Mouse (Mus musculus): ENCODE results near the gene 4930404N11Rik. TPM values are rescaled to one million over a fixed set of nuclear protein-coding genes. Genes with fewer than 3 reads are reported as not detected.

The 4930404N11Rik gene
- total RNA-seq, 4 experiments from 2014 or later: 0.22 to 0.68 (median 0.60) TPM

GRCm38 (mm10) chr10:81356352-81356990 lies 9.1 kb downstream of the 4930404N11Rik start:
- no peak for DNase-seq (ENCODE audit: low spot score in 2 of 2)

- DNase-seq (ENCODE audit: low spot score in 2 of 2): no peak
Measured at GRCm38 (mm10) chr10:81355533-81355932, 10.1 kb downstream of the 4930404N11Rik start.

GRCm38 (mm10) chr10:81354738-81355477 lies 10.7 kb downstream of the 4930404N11Rik start:
- no peak for DNase-seq (ENCODE audit: low spot score in 2 of 2)

GRCm38 (mm10) chr10:81351678-81352291 lies 13.8 kb downstream of the 4930404N11Rik start:
- DNase-seq (ENCODE audit: low spot score in 2 of 2): no peak

GRCm38 (mm10) chr10:81350351-81351063 lies 15.1 kb downstream of the 4930404N11Rik start, which contains the start of gene Hmg20b:
TSS of gene Hmg20b (minus strand) at chr10:81350480.
- DNase-seq (ENCODE audit: low spot score in 2 of 2): peak; percentile 99

- no peak for DNase-seq (ENCODE audit: low spot score in 2 of 2)
Measured at GRCm38 (mm10) chr10:81349961-81350350, 15.7 kb downstream of the 4930404N11Rik start.

GRCm38 (mm10) chr10:81349146-81349545 lies 16.5 kb downstream of the 4930404N11Rik start:
- DNase-seq (ENCODE audit: low spot score in 2 of 2): no peak

- no peak for DNase-seq (ENCODE audit: low spot score in 2 of 2)
Measured at GRCm38 (mm10) chr10:81346453-81347067, 19.1 kb downstream of the 4930404N11Rik start.

- no peak for DNase-seq (ENCODE audit: low spot score in 2 of 2)
Measured at GRCm38 (mm10) chr10:81345162-81345534, 20.5 kb downstream of the 4930404N11Rik start.

- no peak for DNase-seq (ENCODE audit: low spot score in 2 of 2)
Measured at GRCm38 (mm10) chr10:81344421-81345161, 21.0 kb downstream of the 4930404N11Rik start.

- DNase-seq (ENCODE audit: low spot score in 2 of 2): no peak
Measured at GRCm38 (mm10) chr10:81342686-81343505, 22.7 kb downstream of the 4930404N11Rik start, which contains the start of gene Gipc3. TSS of gene Gipc3 (minus strand) at chr10:81343266.

- DNase-seq (ENCODE audit: low spot score in 2 of 2): no peak
Measured at GRCm38 (mm10) chr10:81341333-81341949, 24.2 kb downstream of the 4930404N11Rik start.

- no peak for DNase-seq (ENCODE audit: low spot score in 2 of 2)
Measured at GRCm38 (mm10) chr10:81340551-81341332, 24.9 kb downstream of the 4930404N11Rik start.

- DNase-seq (ENCODE audit: low spot score in 2 of 2): no peak
Measured at GRCm38 (mm10) chr10:81336558-81336957, 29.1 kb downstream of the 4930404N11Rik start.

- DNase-seq (ENCODE audit: low spot score in 2 of 2): no peak
Measured at GRCm38 (mm10) chr10:81335393-81336340, 29.9 kb downstream of the 4930404N11Rik start.

GRCm38 (mm10) chr10:81334324-81334723 lies 31.3 kb downstream of the 4930404N11Rik start:
- no peak for DNase-seq (ENCODE audit: low spot score in 2 of 2)

GRCm38 (mm10) chr10:81332277-81332676 lies 33.3 kb downstream of the 4930404N11Rik start:
- DNase-seq (ENCODE audit: low spot score in 2 of 2): no peak

Measured in gastrocnemius, adult 8-10 months (tissue).